Mouse (Mus musculus): ENCODE measurements around the gene Gm20837.
"Not testable (repeated sequence)": the region's sequence is repeated elsewhere in the genome, so short reads cannot be mapped to it uniquely, and the experiment has no call there.

The Gm20837 gene

GRCm38 (mm10) chrY:90400948-90401347, at the start of gene Gm20837:
Gene Gm20837, plus strand, starts transcription at chrY:90401248.
- not testable (repeated sequence) for DNase-seq

Measured in lung, adult 18-20 months (tissue).